Mouse (Mus musculus) MEL (cell line): ENCODE results near the gene Mrvi1.

Experiments used
- CTCF ChIP-seq, 3 experiments: IDR thresholded peaks in 2 of 3; conservative IDR thresholded peaks in 1 of 3; 2 replicates each; pipeline ENCODE4 v1.5.1; 2011 to 2012; ENCODE audit warnings: low read length in 3 of 3, low read depth in 2 of 3, mild to moderate bottlenecking in 2 of 3, improper control_type of control experiment in 1 of 3, inconsistent platforms in 1 of 3, mixed read lengths in 1 of 3, moderate library complexity in 1 of 3; ENCODE audit not compliant: control insufficient read depth in 1 of 3, insufficient read depth in 1 of 3, poor library complexity in 1 of 3, severe bottlenecking in 1 of 3
- ELF1 ChIP-seq: IDR thresholded peaks from 2 replicates; pipeline ENCODE4 v1.6.1; 2014; ENCODE audit warnings: low read depth, mild to moderate bottlenecking, inconsistent platforms, low read length, improper control_type of control experiment, moderate library complexity
- ETS1 ChIP-seq: IDR thresholded peaks from 2 replicates; pipeline ENCODE4 v1.6.1; 2012; ENCODE audit warnings: low read depth, mild to moderate bottlenecking, inconsistent platforms, low read length, improper control_type of control experiment, moderate library complexity
- POLR2A ChIP-seq, 2 experiments: IDR thresholded peaks; 2 replicates each; pipeline ENCODE4 v1.6.1; 2011 to 2012; ENCODE audit warnings: low read length in 2 of 2, mild to moderate bottlenecking in 2 of 2, control low read depth in 1 of 2, improper control_type of control experiment in 1 of 2, low read depth in 1 of 2, moderate library complexity in 1 of 2; ENCODE audit not compliant: control insufficient read depth in 1 of 2, insufficient read depth in 1 of 2, poor library complexity in 1 of 2
- POLR2AphosphoS2 ChIP-seq: IDR thresholded peaks from 2 replicates; pipeline ENCODE4 v1.6.1; 2011; ENCODE audit warnings: low read length, improper control_type of control experiment
- SIN3A ChIP-seq: IDR thresholded peaks from 2 replicates; pipeline ENCODE4 v1.6.1; 2012; ENCODE audit warnings: low read length, improper control_type of control experiment, inconsistent platforms
- USF1 ChIP-seq: IDR thresholded peaks from 2 replicates; pipeline ENCODE4 v1.6.1; 2014; ENCODE audit warnings: low read depth, mild to moderate bottlenecking, inconsistent platforms, low read length, improper control_type of control experiment, moderate library complexity
- USF2 ChIP-seq, 2 experiments: IDR thresholded peaks; 2 replicates each; pipeline ENCODE4 v1.6.1; 2011 to 2012; ENCODE audit warnings: improper control_type of control experiment in 2 of 2, low read length in 2 of 2, borderline replicate concordance in 1 of 2, inconsistent platforms in 1 of 2, low read depth in 1 of 2, mild to moderate bottlenecking in 1 of 2; ENCODE audit not compliant: insufficient read depth in 1 of 2
- ZC3H11A ChIP-seq: IDR thresholded peaks from 2 replicates; pipeline ENCODE4 v1.6.1; 2012; ENCODE audit warnings: low read depth, mild to moderate bottlenecking, inconsistent platforms, low read length, improper control_type of control experiment
- ZKSCAN1 ChIP-seq: IDR thresholded peaks from 2 replicates; pipeline ENCODE4 v1.6.1; 2012; ENCODE audit warnings: low read depth, mild to moderate bottlenecking, inconsistent platforms, low read length, improper control_type of control experiment, moderate library complexity

DNA sequence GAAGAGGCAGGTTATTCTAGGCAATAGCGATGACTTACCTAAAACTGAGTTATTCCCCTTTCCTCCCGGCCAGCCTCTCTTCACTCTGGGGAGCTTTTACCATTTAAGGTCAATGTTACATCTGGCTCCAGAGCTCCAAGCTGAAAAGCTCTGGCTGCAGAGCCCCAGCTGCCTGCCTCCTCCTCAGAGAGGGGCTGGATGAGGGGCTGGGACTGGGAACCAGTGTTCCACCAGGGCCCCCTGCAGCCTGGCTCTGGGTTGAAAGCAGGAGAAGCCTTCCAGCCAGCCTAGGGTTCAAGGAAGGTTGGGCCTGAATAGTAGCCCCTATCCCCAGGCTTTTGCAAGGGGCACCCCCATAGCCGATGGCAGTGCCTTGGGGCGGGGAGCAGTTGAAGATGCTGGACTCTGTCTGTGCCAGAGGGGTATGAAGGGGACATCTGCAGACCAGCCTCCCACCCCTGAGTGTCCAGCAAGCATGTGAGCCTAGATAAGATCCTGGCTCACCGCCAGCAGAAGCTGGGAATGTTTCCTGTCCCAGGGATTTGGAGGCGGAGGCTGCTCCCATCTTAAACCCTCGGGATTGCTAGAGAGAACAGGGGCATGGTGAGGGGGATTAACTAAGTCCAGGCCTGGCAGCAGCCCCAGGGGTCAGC is at the start of gene Mrvi1:
- no peak for TF ChIP-seq CTCF (IDR thresholded peaks at IDR 0.05 in 2 of 3, conservative IDR thresholded peaks at IDR 0.05 in 1 of 3; ENCODE audit: control insufficient read depth in 1 of 3, insufficient read depth in 1 of 3, low read depth in 2 of 3, low read length in 3 of 3, poor library complexity in 1 of 3, severe bottlenecking in 1 of 3)
- TF ChIP-seq POLR2A (IDR thresholded peaks at IDR 0.05; ENCODE audit: control insufficient read depth in 1 of 2, insufficient read depth in 1 of 2, low read depth in 1 of 2, low read length in 2 of 2, poor library complexity in 1 of 2), result no peak
- no peak for TF ChIP-seq SIN3A
- no peak for TF ChIP-seq ZKSCAN1
- TF ChIP-seq USF1, result no peak
- TF ChIP-seq USF2 (IDR thresholded peaks at IDR 0.05; ENCODE audit: borderline replicate concordance in 1 of 2, insufficient read depth in 1 of 2, low read depth in 1 of 2, low read length in 2 of 2), result no peak
- no peak for TF ChIP-seq ELF1
- TF ChIP-seq ZC3H11A, result no peak
- TF ChIP-seq POLR2AphosphoS2, result no peak
- no peak for TF ChIP-seq ETS1
